Mouse (Mus musculus): ENCODE results near the gene Prl8a9. TPM values are rescaled to one million over a fixed set of nuclear protein-coding genes. Genes with fewer than 3 reads are reported as not detected.

Gene Prl8a9
- polyA plus RNA-seq (2012; rRNA removed): 0.07 and 0.77 TPM in 2 replicates

DNA sequence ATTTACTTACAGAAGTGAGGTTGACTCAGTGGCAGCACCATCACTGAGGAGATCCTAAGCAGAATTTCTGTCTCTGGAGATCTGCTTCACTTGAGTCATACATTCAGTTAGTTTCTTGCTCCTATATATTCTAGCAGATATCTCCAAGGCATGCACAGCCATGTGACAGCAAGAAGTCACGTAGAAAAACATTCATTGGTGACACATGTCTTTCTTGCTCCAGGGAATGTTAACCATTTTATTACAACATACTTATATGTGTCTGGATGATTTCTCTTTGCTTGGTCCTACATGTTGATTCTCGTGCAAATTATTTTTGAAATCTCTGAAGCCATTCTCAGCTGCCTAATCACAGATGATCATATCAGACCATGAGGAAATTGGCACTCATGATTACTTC is at the start of gene Prl8a9:
Gene Prl8a9 (minus strand): TSS at position 101 of the 400 bp plus-strand sequence.

GRCm38 (mm10) chr13:27610482-27610881 is 46.1 kb upstream of the Prl8a9 start, which contains the start of gene Prl7b1:
Prl7b1 (minus strand) TSS chr13:27610582.

GRCm38 (mm10) chr13:27582071-27582470 is 17.7 kb upstream of the Prl8a9 start, which contains the start of gene Prl8a1:
Prl8a1 (minus strand) TSS chr13:27582171.

GRCm38 (mm10) chr13:27513117-27513516 is 51.3 kb downstream of the Prl8a9 start, which contains the start of gene Prl8a8:
Prl8a8 (minus strand) TSS chr13:27513217.

Other genes with a start within 250 kb of the Prl8a9 start
- gene Prl8a2, start 218.9 kb downstream of the Prl8a9 start, polyA plus RNA-seq (2012; rRNA removed): 0.14 and 0.15 TPM in 2 replicates
- 0.25 and 0.61 TPM in 2 replicates for gene Prl2b1, start 173.8 kb downstream of the Prl8a9 start, polyA plus RNA-seq (2012; rRNA removed)
- 0.02 TPM in 1 of 2 replicates, not detected in the other for gene Prl8a6, start 125.9 kb downstream of the Prl8a9 start, polyA plus RNA-seq (2012; rRNA removed)
- 0.07 and 0.22 TPM in 2 replicates for gene Prl8a8, start 51.4 kb downstream of the Prl8a9 start, polyA plus RNA-seq (2012; rRNA removed)
- not detected in 2 replicates for gene Prl8a1, start 17.6 kb upstream of the Prl8a9 start, polyA plus RNA-seq (2012; rRNA removed)
- gene Prl7b1, start 46.0 kb upstream of the Prl8a9 start, polyA plus RNA-seq (2012; rRNA removed): 0.03 TPM in 1 of 2 replicates, not detected in the other
- not detected in 2 replicates for gene Prl7a1, start 77.9 kb upstream of the Prl8a9 start, polyA plus RNA-seq (2012; rRNA removed)
- 0.15 and 0.43 TPM in 2 replicates for gene Prl7a2, start 103.4 kb upstream of the Prl8a9 start, polyA plus RNA-seq (2012; rRNA removed)
- 0.08 TPM in 1 of 2 replicates, not detected in the other for gene Prl7d1, start 152.1 kb upstream of the Prl8a9 start, polyA plus RNA-seq (2012; rRNA removed)
- gene Prl7c1, start 216.2 kb upstream of the Prl8a9 start, polyA plus RNA-seq (2012; rRNA removed): not detected in 2 replicates
- gene Prl2a1, start 237.0 kb upstream of the Prl8a9 start, polyA plus RNA-seq (2012; rRNA removed): 0.08 TPM in 1 of 2 replicates, not detected in the other

Data from liver, embryonic 14 days (tissue).